Mouse (Mus musculus): ENCODE measurements around the gene Adgrf4. TPM values are rescaled to one million over a fixed set of nuclear protein-coding genes. Genes with fewer than 3 reads are reported as not detected.
A peak's percentile ranks its signal among the peaks of the same experiment; 100 is the strongest.

Adgrf4 gene
- polyA plus RNA-seq, 1 experiment from 2014 or later: 0.32 TPM

- DNase-seq (ENCODE audit: low spot score) (peak; percentile 78), ATAC-seq (replicated peaks; ENCODE audit: low FRiP score, low read depth) (no peak)
- no peak overlapping the region for H3K4me3 ChIP-seq (replicated peaks; ENCODE audit: low read depth, low read length)
- 35% methylated on average over 6 of the region's 6 CpGs for WGBS
- peak; percentile 86 for TF ChIP-seq CTCF (IDR thresholded peaks at IDR 0.05; ENCODE audit: low read depth)
- H3K27ac ChIP-seq: no peak overlapping the region
- H3K9ac ChIP-seq (ENCODE audit: low read depth, low read length): no peak overlapping the region
- no peaks in the 10 kb centered on the region for H3K4me1 ChIP-seq (replicated peaks; ENCODE audit: insufficient read depth, low read length)
- H3K9me3 ChIP-seq (replicated peaks; ENCODE audit: low read length): no peaks in the 10 kb centered on the region
- H3K27me3 ChIP-seq (ENCODE audit: insufficient read depth, low read length): no peaks in the 10 kb centered on the region
- no peak overlapping the region for H3K4me2 ChIP-seq (ENCODE audit: low read length)
- H3K36me3 ChIP-seq (ENCODE audit: insufficient read depth, low read length): no peaks in the 10 kb centered on the region
Observed at GRCm38 (mm10) chr17:42613043-42613737, 78.9 kb downstream of the Adgrf4 start.

- no peaks in the 10 kb centered on the region for H3K27me3 ChIP-seq (ENCODE audit: insufficient read depth, low read length)
- no peak within 1 kb of the TSS for H3K4me3 ChIP-seq (replicated peaks; ENCODE audit: low read depth, low read length)
- ATAC-seq (replicated peaks; ENCODE audit: low FRiP score, low read depth) (no peak), DNase-seq (ENCODE audit: low spot score) (no peak)
- H3K27ac ChIP-seq: no peak within 1 kb of the TSS
- H3K9ac ChIP-seq (ENCODE audit: low read depth, low read length): no peak within 1 kb of the TSS
- no peaks in the 10 kb centered on the region for H3K36me3 ChIP-seq (ENCODE audit: insufficient read depth, low read length)
- no peak for TF ChIP-seq CTCF (IDR thresholded peaks at IDR 0.05; ENCODE audit: low read depth)
- H3K9me3 ChIP-seq (replicated peaks; ENCODE audit: low read length): no peaks in the 10 kb centered on the region
- H3K4me1 ChIP-seq (replicated peaks; ENCODE audit: insufficient read depth, low read length): no peaks in the 10 kb centered on the region
- no peak within 1 kb of the TSS for H3K4me2 ChIP-seq (ENCODE audit: low read length)
- 81% methylated on average over 8 of the region's 8 CpGs for WGBS
Observed at GRCm38 (mm10) chr17:42611295-42611694, 80.8 kb downstream of the Adgrf4 start, which contains the start of gene Opn5. Gene Opn5 (minus strand): TSS chr17:42611395.

GRCm38 (mm10) chr17:42608270-42608669 lies 83.8 kb downstream of the Adgrf4 start:
- DNase-seq (ENCODE audit: low spot score) (peak; percentile 66), ATAC-seq (replicated peaks; ENCODE audit: low FRiP score, low read depth) (peak; percentile 44; the same call in 1 of the 2 replicates)
- 25% methylated on average over 3 of the region's 3 CpGs for WGBS
- Histone ChIP-seq H3K9me3 (replicated peaks; ENCODE audit: low read length) (no peaks in the 10 kb centered on the region), H3K4me3 (replicated peaks; ENCODE audit: low read depth, low read length) (no peak overlapping the region), H3K4me1 (replicated peaks; ENCODE audit: insufficient read depth, low read length) (no peaks in the 10 kb centered on the region), H3K9ac (ENCODE audit: low read depth, low read length) (no peak overlapping the region), H3K4me2 (ENCODE audit: low read length) (no peak overlapping the region), H3K27ac (no peak overlapping the region), H3K27me3 (ENCODE audit: insufficient read depth, low read length) (no peaks in the 10 kb centered on the region), H3K36me3 (ENCODE audit: insufficient read depth, low read length) (no peaks in the 10 kb centered on the region)
- TF ChIP-seq CTCF (IDR thresholded peaks at IDR 0.05; ENCODE audit: low read depth): no peak

Other genes with a start within 250 kb of the Adgrf4 start
- gene Opn5, start 80.9 kb downstream of the Adgrf4 start, polyA plus RNA-seq (2015; fragmentation: Nextera tagmentation; extraction: Ambion mirVana): 0.08 and 0.14 TPM in 2 replicates
- gene Adgrf2, start 49.9 kb upstream of the Adgrf4 start, polyA plus RNA-seq (2015; fragmentation: Nextera tagmentation; extraction: Ambion mirVana): 0.09 and 0.10 TPM in 2 replicates
- gene Cd2ap, start 184.4 kb upstream of the Adgrf4 start, polyA plus RNA-seq (2015; fragmentation: Nextera tagmentation; extraction: Ambion mirVana): 37.7 and 39.2 TPM in 2 replicates